28 mouse cellular contexts compared by ENCODE assay signal in the genomic region with DNA sequence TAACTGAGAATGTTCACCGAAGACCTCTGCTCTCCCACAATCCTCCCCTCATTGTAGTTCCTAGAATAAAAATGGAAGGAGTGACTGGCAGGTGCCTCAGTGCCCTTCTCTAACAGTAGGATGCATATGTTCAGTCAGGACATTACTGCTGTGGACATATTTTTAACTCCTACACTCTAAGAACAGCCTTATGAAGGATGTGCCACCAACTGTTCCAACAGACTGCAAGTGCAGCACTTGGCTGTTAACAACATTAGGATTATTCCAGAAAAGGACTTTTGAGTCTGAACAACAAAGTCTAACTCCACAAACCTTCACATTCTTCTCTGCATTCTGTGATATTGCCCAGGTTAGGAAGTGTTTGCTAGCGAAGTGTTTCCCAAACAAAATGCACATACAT.
DNase-seq lines count a peak whose midpoint lies in the region; ATAC-seq lines count a peak whose summit lies in the region.
"Had no signal": no experiment of that assay in that cellular context is flagged by ENCODE, and none has a peak within 500 bp of the region (broad histone marks: within the 10 kb centered on the region; RNA-seq: fewer than 3 reads in every experiment).

No protein-coding gene starts in this region.

- no peak overlapping the region for H3K27ac ChIP-seq in hindbrain, embryonic 14.5 days
- H3K27ac ChIP-seq: forebrain, embryonic 10.5 days; heart, embryonic 10.5 days; intestine, embryonic 15.5 days; limb, embryonic 10.5 days; liver, embryonic 15.5 days; lung, embryonic 15.5 days had no signal

- no peak overlapping the region for H3K4me2 ChIP-seq in hindbrain, embryonic 14.5 days (replicated peaks)
- H3K4me2 ChIP-seq: intestine, embryonic 15.5 days; liver, embryonic 15.5 days; lung, embryonic 15.5 days; midbrain, embryonic 11.5 days had no signal

- no peak overlapping the region for H3K4me3 ChIP-seq in hindbrain, embryonic 14.5 days (replicated peaks; ENCODE audit: low read length)
- H3K4me3 ChIP-seq: forebrain, embryonic 10.5 days; heart, embryonic 10.5 days; intestine, embryonic 15.5 days; limb, embryonic 10.5 days; liver, embryonic 15.5 days; lung, embryonic 15.5 days had no signal

- peaks cover 5% of the 10 kb centered on the region for H3K4me1 ChIP-seq in hindbrain, embryonic 14.5 days (replicated peaks; ENCODE audit: control insufficient read depth, insufficient read depth, low read length)
- H3K4me1 ChIP-seq: forebrain, embryonic 10.5 days; intestine, embryonic 15.5 days; limb, embryonic 10.5 days had no signal

- DNase-seq in layer of hippocampus, adult 18-20 months (ENCODE audit: low spot score in 2 of 2), result peak; percentile 73 to 82
- DNase-seq in layer of hippocampus, postnatal 25 days (ENCODE audit: extremely low spot score in 1 of 2, low spot score in 1 of 2), result no peak
- DNase-seq in right cerebral cortex, adult 2 months (ENCODE audit: low spot score in 2 of 2), result peak; percentile 35 to 45
- no peak for DNase-seq in right cerebral cortex, postnatal 4 days
- peak; percentile 30 to 65 for DNase-seq in left cerebral cortex, adult 9 months (ENCODE audit: low spot score in 2 of 2)
- DNase-seq in hindbrain, embryonic 14.5 days (ENCODE audit: low spot score), result no peak
- DNase-seq: adrenal gland, postnatal 36 days; B cell, adult 2 months; cerebellum, adult 11 months; cerebellum, adult 9-11 months; kidney, adult 8-10 months; kidney, postnatal 25 days; liver; right cerebral cortex, postnatal 14 days; thymus, postnatal 14 days had no signal

- H3K9me3 ChIP-seq in hindbrain, embryonic 14.5 days (ENCODE audit: control insufficient read depth, low read length), result no peaks in the 10 kb centered on the region
- H3K9me3 ChIP-seq: forebrain, embryonic 10.5 days; G1E; heart, embryonic 10.5 days; intestine, embryonic 15.5 days; limb, embryonic 10.5 days; liver, embryonic 15.5 days; lung, embryonic 15.5 days had no signal

- ATAC-seq in hindbrain, embryonic 14.5 days (ENCODE audit: low FRiP score), result no peak
- ATAC-seq in monocyte, adult 5-6 weeks (replicated peaks; ENCODE audit: insufficient number of reproducible peaks, low FRiP score, low TSS enrichment, poor library complexity, severe bottlenecking), result no peak
- ATAC-seq: forebrain, embryonic 16.5 days; hindbrain, embryonic 16.5 days; intestine, embryonic 15.5 days; Patski had no signal

- no peak overlapping the region for H3K9ac ChIP-seq in hindbrain, embryonic 14.5 days
- H3K9ac ChIP-seq: intestine, embryonic 15.5 days; liver, embryonic 15.5 days; lung, embryonic 15.5 days had no signal

- no peaks in the 10 kb centered on the region for H3K27me3 ChIP-seq in hindbrain, embryonic 14.5 days (ENCODE audit: control insufficient read depth, insufficient read depth, low read length)
- H3K27me3 ChIP-seq: CH12.LX; intestine, embryonic 15.5 days; liver, embryonic 15.5 days; lung, embryonic 15.5 days; Patski had no signal

- 87% methylated on average over 2 of the region's 2 CpGs for WGBS in hindbrain, embryonic 14.5 days

- H3K36me3 ChIP-seq in hindbrain, embryonic 14.5 days (replicated peaks; ENCODE audit: control insufficient read depth, insufficient read depth), result no peaks in the 10 kb centered on the region
- H3K36me3 ChIP-seq: forebrain, embryonic 10.5 days; heart, embryonic 10.5 days; intestine, embryonic 15.5 days; limb, embryonic 10.5 days; liver, embryonic 15.5 days; lung, embryonic 15.5 days had no signal

Comparison
In these comparisons a context has a peak if more than half of its experiments do, and no peak if none do; other contexts are left out.
1. DNase-seq: peak in layer of hippocampus, adult 18-20 months (2 of 2), right cerebral cortex, adult 2 months (2 of 2) and left cerebral cortex, adult 9 months (2 of 2); none in layer of hippocampus, postnatal 25 days (0 of 2), right cerebral cortex, postnatal 4 days (single experiment) and hindbrain, embryonic 14.5 days (single experiment).